Mouse (Mus musculus) CH12.LX (cell line): Measurements from ENCODE around the gene Pdlim5. TPM values are rescaled to one million over a fixed set of nuclear protein-coding genes. Genes with fewer than 3 reads are reported as not detected.

Source experiments
- DNase-seq: peaks from one replicate; pipeline ENCODE4 v3.0.0-alpha.2; 2013; ENCODE audit errors: extremely low read depth
- H3K27ac ChIP-seq: 2 replicates; pipeline ENCODE4 v1.5.1; 2012; ENCODE audit warnings: low read depth, mild to moderate bottlenecking, control low read depth, moderate library complexity; ENCODE audit not compliant: insufficient read depth
- H3K27me3 ChIP-seq: replicated peaks from 2 replicates; pipeline ENCODE3; 2012; ENCODE audit warnings: inconsistent platforms
- H3K36me3 ChIP-seq, 2 experiments: replicated peaks in 1 of 2; 2 replicates each; pipeline versions ENCODE3 to v1.6.1; 2012; ENCODE audit warnings: inconsistent platforms in 1 of 2, low read length in 1 of 2, mild to moderate bottlenecking in 1 of 2, mixed read lengths in 1 of 2, moderate library complexity in 1 of 2; ENCODE audit not compliant: control insufficient read depth in 1 of 2, insufficient read depth in 1 of 2
- H3K4me1 ChIP-seq, 2 experiments: 2 replicates each; pipeline ENCODE4 v1.6.1; 2012; ENCODE audit warnings: inconsistent platforms in 1 of 2, moderate library complexity in 1 of 2; ENCODE audit not compliant: insufficient read depth in 2 of 2, control insufficient read depth in 1 of 2
- H3K4me2 ChIP-seq: 2 replicates; pipeline ENCODE4 v1.6.1; 2012; ENCODE audit warnings: low read depth, mild to moderate bottlenecking, control low read depth; ENCODE audit not compliant: poor library complexity, insufficient read depth, severe bottlenecking
- H3K4me3 ChIP-seq, 3 experiments: fragments of 150-350 bp in 1 of 3; sonication (generic) in 1 of 3; replicated peaks in 1 of 3; 2 replicates each; pipeline versions ENCODE3 to v1.5.1; 2011 to 2012; ENCODE audit warnings: low read depth in 2 of 3, low read length in 2 of 3, mild to moderate bottlenecking in 2 of 3, moderate library complexity in 2 of 3, control low read depth in 1 of 3, improper control_type of control experiment in 1 of 3, inconsistent platforms in 1 of 3, mixed read lengths in 1 of 3; ENCODE audit not compliant: poor library complexity in 1 of 3
- H3K79me2 ChIP-seq: replicated peaks from 2 replicates; pipeline ENCODE4 v1.6.1; 2012; ENCODE audit warnings: mild to moderate bottlenecking, moderate library complexity; ENCODE audit not compliant: control insufficient read depth, poor library complexity, insufficient read depth, severe bottlenecking; ENCODE audit errors: extremely low read depth
- H3K9ac ChIP-seq: 2 replicates; pipeline ENCODE4 v1.6.1; 2012; ENCODE audit warnings: low read depth, mild to moderate bottlenecking, control low read depth, moderate library complexity; ENCODE audit not compliant: insufficient read depth
- H3K9me3 ChIP-seq: replicated peaks from 2 replicates; pipeline ENCODE3; 2012; ENCODE audit warnings: low read length, inconsistent platforms, mixed read lengths
- BHLHE40 ChIP-seq: IDR thresholded peaks from 2 replicates; pipeline ENCODE4 v1.6.1; 2011; ENCODE audit warnings: mild to moderate bottlenecking, low read depth, low read length, improper control_type of control experiment
- CHD1 ChIP-seq: IDR thresholded peaks from 2 replicates; pipeline ENCODE4 v1.6.1; 2012; ENCODE audit warnings: low read depth, low read length, improper control_type of control experiment, inconsistent platforms
- CHD2 ChIP-seq: IDR thresholded peaks from 2 replicates; pipeline ENCODE4 v1.6.1; 2011; ENCODE audit warnings: low read length, improper control_type of control experiment
- CTCF ChIP-seq, 2 experiments: IDR thresholded peaks in 1 of 2; conservative IDR thresholded peaks in 1 of 2; 2 replicates each; pipeline ENCODE4 v1.5.1; 2011 to 2012; ENCODE audit warnings: low read depth in 2 of 2, low read length in 2 of 2, improper control_type of control experiment in 1 of 2, inconsistent platforms in 1 of 2, mild to moderate bottlenecking in 1 of 2, moderate library complexity in 1 of 2
- E2F4 ChIP-seq: IDR thresholded peaks from 2 replicates; pipeline ENCODE4 v1.6.1; 2011; ENCODE audit warnings: low read depth, low read length, improper control_type of control experiment; ENCODE audit not compliant: insufficient replicate concordance
- ELF1 ChIP-seq: IDR thresholded peaks from 2 replicates; pipeline ENCODE4 v1.6.1; 2014; ENCODE audit warnings: low read depth, mild to moderate bottlenecking, inconsistent platforms, low read length, improper control_type of control experiment
- EP300 ChIP-seq: IDR thresholded peaks from 2 replicates; pipeline ENCODE4 v1.6.1; 2011; ENCODE audit warnings: low read length, improper control_type of control experiment
- ETS1 ChIP-seq: conservative IDR thresholded peaks from 2 replicates; pipeline ENCODE4 v1.6.1; 2012; ENCODE audit warnings: low read depth, mild to moderate bottlenecking, inconsistent platforms, low read length, improper control_type of control experiment, moderate library complexity
- GABPA ChIP-seq: IDR thresholded peaks from 2 replicates; pipeline ENCODE4 v1.6.1; 2012; ENCODE audit warnings: low read depth, low read length, improper control_type of control experiment, inconsistent platforms; ENCODE audit not compliant: insufficient replicate concordance
- HCFC1 ChIP-seq: IDR thresholded peaks from 2 replicates; pipeline ENCODE4 v1.6.1; 2012; ENCODE audit warnings: low read depth, mild to moderate bottlenecking, inconsistent platforms, low read length, improper control_type of control experiment
- IRF4 ChIP-seq: IDR thresholded peaks from 2 replicates; pipeline ENCODE4 v1.6.1; 2014; ENCODE audit warnings: low read depth, mild to moderate bottlenecking, inconsistent platforms, low read length, improper control_type of control experiment
- JUND ChIP-seq: conservative IDR thresholded peaks from 2 replicates; pipeline ENCODE4 v1.6.1; 2011; ENCODE audit warnings: low read depth, low read length, improper control_type of control experiment
- KAT2A ChIP-seq: IDR thresholded peaks from 2 replicates; pipeline ENCODE4 v1.6.1; 2012; ENCODE audit warnings: low read length, improper control_type of control experiment, inconsistent platforms; ENCODE audit not compliant: insufficient replicate concordance
- MAFK ChIP-seq: IDR thresholded peaks from 2 replicates; pipeline ENCODE4 v1.6.1; 2011; ENCODE audit warnings: low read length, improper control_type of control experiment; ENCODE audit not compliant: insufficient replicate concordance
- MAZ ChIP-seq: IDR thresholded peaks from 2 replicates; pipeline ENCODE4 v1.6.1; 2012; ENCODE audit warnings: low read depth, mild to moderate bottlenecking, inconsistent platforms, low read length, improper control_type of control experiment, moderate library complexity
- MEF2A ChIP-seq: IDR thresholded peaks from 2 replicates; pipeline ENCODE4 v1.6.1; 2014; ENCODE audit warnings: low read depth, mild to moderate bottlenecking, inconsistent platforms, low read length, improper control_type of control experiment, borderline replicate concordance
- MXI1 ChIP-seq: IDR thresholded peaks from 2 replicates; pipeline ENCODE4 v1.6.1; 2011; ENCODE audit warnings: mild to moderate bottlenecking, low read depth, low read length, improper control_type of control experiment
- MYC ChIP-seq: IDR thresholded peaks from 2 replicates; pipeline ENCODE4 v1.6.1; 2011; ENCODE audit warnings: low read depth, mild to moderate bottlenecking, improper control_type of control experiment, low read length
- PAX5 ChIP-seq: IDR thresholded peaks from 2 replicates; pipeline ENCODE4 v1.6.1; 2012; ENCODE audit warnings: low read length, inconsistent platforms, mixed read lengths
- POLR2A ChIP-seq: IDR thresholded peaks from 2 replicates; pipeline ENCODE4 v1.6.1; 2011; ENCODE audit warnings: low read depth, mild to moderate bottlenecking, improper control_type of control experiment, low read length
- POLR2AphosphoS2 ChIP-seq: IDR thresholded peaks from 2 replicates; pipeline ENCODE4 v1.6.1; 2011; ENCODE audit warnings: low read depth, low read length, improper control_type of control experiment
- RAD21 ChIP-seq: IDR thresholded peaks from 2 replicates; pipeline ENCODE4 v1.6.1; 2011; ENCODE audit warnings: low read depth, mild to moderate bottlenecking, low read length, improper control_type of control experiment, moderate library complexity
- RCOR1 ChIP-seq: conservative IDR thresholded peaks from 2 replicates; pipeline ENCODE4 v1.6.1; 2012; ENCODE audit warnings: low read depth, mild to moderate bottlenecking, inconsistent platforms, low read length, improper control_type of control experiment
- SMC3 ChIP-seq: IDR thresholded peaks from 2 replicates; pipeline ENCODE4 v1.6.1; 2011; ENCODE audit warnings: low read depth, low read length, improper control_type of control experiment
- TCF12 ChIP-seq: IDR thresholded peaks from 2 replicates; pipeline ENCODE4 v1.6.1; 2014; ENCODE audit warnings: low read depth, mild to moderate bottlenecking, inconsistent platforms, low read length, improper control_type of control experiment
- USF2 ChIP-seq: conservative IDR thresholded peaks from 2 replicates; pipeline ENCODE4 v1.6.1; 2011; ENCODE audit warnings: low read depth, low read length, improper control_type of control experiment
- ZC3H11A ChIP-seq: IDR thresholded peaks from 2 replicates; pipeline ENCODE4 v1.6.1; 2012; ENCODE audit warnings: low read depth, mild to moderate bottlenecking, inconsistent platforms, low read length, improper control_type of control experiment
- ZKSCAN1 ChIP-seq: IDR thresholded peaks from 2 replicates; pipeline ENCODE4 v1.6.1; 2012; ENCODE audit warnings: low read depth, inconsistent platforms, low read length, improper control_type of control experiment, borderline replicate concordance
- ZMIZ1 ChIP-seq: IDR thresholded peaks from 2 replicates; pipeline ENCODE4 v1.6.1; 2012; ENCODE audit warnings: low read depth, mild to moderate bottlenecking, inconsistent platforms, low read length, improper control_type of control experiment
- ZNF384 ChIP-seq: IDR thresholded peaks from 2 replicates; pipeline ENCODE4 v1.6.1; 2012; ENCODE audit warnings: low read depth, low read length, improper control_type of control experiment, inconsistent platforms
- dilution Hi-C: fragments of 300-500 bp; cut with MboI; formaldehyde crosslinking; loops from 2 replicates; pipeline ENCODE4 v1.14.3; 2020; ENCODE audit warnings: low sequenced_read_pairs; ENCODE audit not compliant: extremely low pct_unique_long_range_greater_than_20kb, extremely low pct_ligation_motif_present
- in situ Hi-C: fragments of 300-500 bp; cut with MboI; formaldehyde crosslinking; loops from 3 replicates; pipeline ENCODE4 v1.14.3; 2019; ENCODE audit warnings: low sequenced_read_pairs, low pct_ligation_motif_present, low pct_unique_long_range_greater_than_20kb, mixed read lengths
- polyA plus RNA-seq: library from polyadenylated mRNA; unstranded; fragments of >175 nt; gene quantifications from 2 replicates; pipeline ENCODE4 v1.2.1, GENCODE M21; 2012; ENCODE audit warnings: low read depth; ENCODE audit not compliant: insufficient read length
- total RNA-seq, 2 experiments: library from RNA; depleted of rRNA; stranded (reverse); fragments of 300-350 nt in 1 of 2; fragments of >200 nt in 1 of 2; gene quantifications; 2 replicates each; pipeline ENCODE4 v1.2.3; 2012 to 2014

The Pdlim5 gene
- total and polyA plus RNA-seq, 3 experiments: 22.0 to 24.6 (median 22.8) TPM

GRCm38 (mm10) chr3:142443710-142444043 is 48.2 kb upstream of the Pdlim5 start:
- no peak for DNase-seq
- dilution Hi-C loops (no loop called here), in situ Hi-C loops (no loop called here)
- H3K27ac ChIP-seq: no peak overlapping the region
- peak overlapping the region; percentile 97 for H3K4me2 ChIP-seq
- no peaks in the 10 kb centered on the region for H3K9me3 ChIP-seq
- no peak overlapping the region for H3K4me3 ChIP-seq
- no peaks in the 10 kb centered on the region for H3K79me2 ChIP-seq
- no peaks in the 10 kb centered on the region for H3K36me3 ChIP-seq
- no peak overlapping the region for H3K9ac ChIP-seq
- TF ChIP-seq MEF2A (no peak), RAD21 (no peak), CHD1 (no peak), ZNF384 (no peak), ETS1 (no peak), BHLHE40 (no peak), IRF4 (no peak), KAT2A (no peak), EP300 (no peak), PAX5 (no peak), ZKSCAN1 (no peak), TCF12 (no peak), GABPA (no peak), MYC (no peak), ELF1 (no peak), MAZ (no peak), ZMIZ1 (no peak), HCFC1 (no peak), E2F4 (no peak)
- peaks cover 2% of the 10 kb centered on the region for H3K27me3 ChIP-seq
- peaks cover 0 to 7% of the 10 kb centered on the region in 2 experiments; a peak in 3 of 4 replicates for H3K4me1 ChIP-seq

- Histone ChIP-seq H3K4me3 (no peak overlapping the region), H3K4me1 (peaks cover 0 to 7% of the 10 kb centered on the region in 2 experiments; a peak in 3 of 4 replicates), H3K4me2 (peak overlapping the region; percentile 97), H3K27me3 (peaks cover 2% of the 10 kb centered on the region), H3K9me3 (no peaks in the 10 kb centered on the region), H3K36me3 (no peaks in the 10 kb centered on the region), H3K79me2 (no peaks in the 10 kb centered on the region), H3K27ac (no peak overlapping the region), H3K9ac (no peak overlapping the region)
- peak; percentile 98 for DNase-seq
- dilution Hi-C loops: no loop called here
- in situ Hi-C loops: no loop called here
- TF ChIP-seq E2F4 (0 out of 2 replicates have a peak, but pooled peaks have one; percentile 48), ZMIZ1 (no peak), USF2 (0 out of 2 replicates have a peak, but pooled peaks have one; percentile 9), MEF2A (0 out of 2 replicates have a peak, but pooled peaks have one; percentile 25), MAZ (0 out of 2 replicates have a peak, but pooled peaks have one; percentile 30), SMC3 (peak; percentile 99), POLR2A (no peak), MAFK (no peak), EP300 (peak; percentile 35; the same call in 1 of the 2 replicates), POLR2AphosphoS2 (no peak), KAT2A (no peak), CTCF (conservative IDR thresholded peaks at IDR 0.05 in 1 of 2, IDR thresholded peaks at IDR 0.05 in 1 of 2; ENCODE audit: low read depth in 2 of 2, low read length in 2 of 2) (peak; percentile 97 to 98), RCOR1 (no peak), MXI1 (no peak), ZC3H11A (peak; percentile 89), BHLHE40 (no peak), ZNF384 (peak; percentile 98), JUND (peak; percentile 59), ZKSCAN1 (no peak), CHD2 (no peak), RAD21 (peak; percentile 96), ETS1 (peak; percentile 23; the same call in 1 of the 2 replicates), PAX5 (no peak), MYC (peak; percentile 74)
These were observed 47.7 kb upstream of the Pdlim5 start for GRCm38 (mm10) chr3:142443006-142443709.
